Mouse (Mus musculus) naive thymus-derived CD4-positive, alpha-beta T cell, adult 2 months (primary cell): Measurements from ENCODE around the gene Spin1.
"Not testable (repeated sequence)": the region's sequence is repeated elsewhere in the genome, so short reads cannot be mapped to it uniquely, and the experiment has no call there.

ENCODE experiments used
- DNase-seq: peaks from one replicate; pipeline ENCODE4 v3.0.0-alpha.2; 2011; ENCODE audit warnings: low read depth

The Spin1 gene

DNA sequence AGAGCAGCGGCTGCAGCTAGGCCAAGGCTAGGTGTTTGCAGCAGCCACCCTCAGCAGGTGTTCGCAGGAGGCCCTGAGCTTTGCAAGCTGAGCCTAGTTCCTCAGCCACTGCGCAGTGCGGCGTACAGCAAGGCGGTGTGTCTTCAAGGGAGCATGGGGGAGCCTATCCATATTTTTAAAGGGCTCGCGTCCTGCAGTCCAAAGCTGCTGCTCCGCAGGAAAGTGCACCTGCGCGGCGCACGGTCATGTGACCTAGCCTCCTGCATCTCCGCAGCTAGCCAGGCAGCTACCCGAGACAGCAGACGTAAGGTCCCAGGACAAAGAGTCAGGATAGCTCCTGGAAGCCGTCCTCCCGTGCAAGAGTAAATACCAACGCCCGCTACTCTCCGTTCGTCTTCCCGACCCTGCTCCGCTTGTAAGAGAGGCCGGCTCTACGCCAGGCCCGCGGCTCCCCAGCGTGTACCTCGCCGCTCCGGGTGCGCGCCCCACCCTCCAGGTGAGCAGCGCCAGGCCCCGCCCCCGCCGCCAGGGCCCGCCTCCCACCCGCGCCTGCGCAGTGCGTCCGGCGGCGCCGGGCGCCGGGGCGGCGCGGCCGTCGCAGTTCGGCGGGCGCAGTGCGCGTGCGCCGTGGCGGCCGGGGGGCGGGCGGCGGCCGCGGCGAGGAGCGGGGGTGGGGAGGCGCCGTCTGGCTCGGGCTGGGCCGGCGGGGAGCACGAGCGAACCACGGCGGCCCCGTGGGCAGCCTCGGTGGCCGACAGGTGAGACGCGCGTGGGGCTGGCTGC, at the start of gene Spin1:
Gene Spin1, plus strand, starts transcription at position 648 of the 783 bp plus-strand sequence.
- peak; percentile 90 for DNase-seq

DNA sequence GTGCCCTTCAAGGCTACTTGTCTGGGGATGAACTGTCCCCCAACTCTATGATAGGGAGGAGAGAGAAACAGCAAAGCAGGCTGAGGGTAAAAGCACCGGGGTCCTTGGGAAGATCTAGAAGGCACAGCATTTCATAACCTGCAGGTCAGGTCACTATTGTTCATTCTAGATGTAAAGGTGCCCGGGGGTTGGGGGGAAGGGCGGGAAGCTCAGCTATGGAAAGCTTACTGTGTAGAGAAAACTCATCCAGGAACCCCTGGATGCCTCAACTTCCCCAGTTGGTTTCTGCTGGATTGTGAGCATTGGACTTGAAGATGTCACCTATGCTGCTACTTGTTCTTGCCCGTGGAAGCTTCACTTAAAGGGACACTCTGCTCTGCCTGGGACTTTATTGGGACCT, 49.7 kb upstream of the Spin1 start:
- no peak for DNase-seq

DNA sequence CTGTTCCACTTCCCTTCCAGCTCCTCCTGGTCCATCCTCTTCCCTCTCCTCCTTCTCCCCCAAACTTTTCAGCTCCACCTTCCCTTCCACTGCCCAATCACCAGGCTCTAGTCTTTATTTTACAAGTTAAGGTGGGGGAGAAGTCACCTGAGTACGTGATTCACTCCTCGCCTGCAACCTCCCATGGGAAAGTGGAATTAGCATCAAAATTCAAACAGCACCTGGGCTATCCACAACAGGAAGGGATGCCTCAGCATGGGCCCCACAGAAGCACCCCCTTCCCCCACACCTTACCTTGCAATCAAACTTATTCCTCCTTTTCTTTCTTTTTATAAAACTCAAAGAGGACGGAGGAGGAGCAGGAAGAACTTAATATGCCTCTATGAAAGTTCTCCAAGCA, 48.3 kb upstream of the Spin1 start:
- DNase-seq, result no peak

DNA sequence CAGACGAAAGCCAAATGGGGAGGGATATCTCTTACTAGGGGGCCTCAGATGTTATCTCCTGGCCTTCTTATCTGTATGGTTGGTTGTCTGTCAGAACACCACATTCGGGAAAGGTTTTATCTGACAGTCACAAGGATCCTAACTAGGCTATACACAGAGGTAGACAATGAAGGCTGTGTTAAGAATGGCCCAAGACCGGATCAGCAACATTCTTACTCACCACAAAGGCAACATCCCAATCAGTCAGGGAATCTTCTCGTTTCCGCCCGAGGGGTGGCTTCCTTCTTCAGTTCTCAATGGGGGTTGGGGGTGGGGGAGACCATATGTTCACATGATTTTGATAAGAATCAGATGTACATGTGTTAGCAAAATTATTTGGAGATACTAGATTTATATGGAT, 37.7 kb upstream of the Spin1 start:
- no peak for DNase-seq

DNA sequence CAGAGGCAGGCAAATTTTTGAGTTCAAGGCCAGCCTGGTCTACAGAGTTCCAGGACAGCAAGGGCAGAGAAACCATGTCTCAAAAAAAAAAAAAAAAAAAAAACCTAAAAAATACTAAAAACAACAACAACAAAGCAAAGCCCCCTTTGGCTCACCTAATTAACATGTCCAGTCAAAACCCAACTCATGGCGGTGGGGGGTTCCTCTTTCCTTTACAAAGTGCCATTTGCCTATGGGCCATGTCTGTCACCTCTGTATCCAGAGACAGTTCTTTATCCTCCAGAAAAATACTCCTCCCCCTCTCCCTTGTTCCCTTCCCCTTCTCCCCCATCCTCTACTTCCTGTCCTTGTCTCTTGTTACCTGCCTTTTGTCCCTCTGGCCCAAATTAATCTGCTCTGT, 37.0 kb upstream of the Spin1 start:
- DNase-seq, result no peak

DNA sequence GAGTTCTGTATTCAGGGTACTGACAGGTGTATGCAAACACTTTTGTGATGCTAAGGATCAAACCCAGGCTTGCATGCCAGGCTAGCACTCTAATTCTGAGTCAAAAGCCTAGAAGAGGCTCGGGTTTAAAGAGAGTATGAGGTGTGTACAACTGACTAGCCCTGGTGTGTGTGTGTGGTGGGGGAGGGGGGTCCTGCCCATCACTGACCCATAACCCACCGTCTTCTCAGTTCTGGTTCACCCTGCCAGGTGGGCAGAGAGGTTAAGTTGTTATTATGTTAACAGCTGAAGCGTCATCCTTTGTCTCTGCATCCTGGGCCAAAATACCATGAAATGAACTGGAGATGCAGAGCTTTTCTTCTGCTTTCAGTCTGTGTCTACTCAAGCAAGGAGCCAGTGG, 36.3 kb upstream of the Spin1 start:
- no peak for DNase-seq

DNA sequence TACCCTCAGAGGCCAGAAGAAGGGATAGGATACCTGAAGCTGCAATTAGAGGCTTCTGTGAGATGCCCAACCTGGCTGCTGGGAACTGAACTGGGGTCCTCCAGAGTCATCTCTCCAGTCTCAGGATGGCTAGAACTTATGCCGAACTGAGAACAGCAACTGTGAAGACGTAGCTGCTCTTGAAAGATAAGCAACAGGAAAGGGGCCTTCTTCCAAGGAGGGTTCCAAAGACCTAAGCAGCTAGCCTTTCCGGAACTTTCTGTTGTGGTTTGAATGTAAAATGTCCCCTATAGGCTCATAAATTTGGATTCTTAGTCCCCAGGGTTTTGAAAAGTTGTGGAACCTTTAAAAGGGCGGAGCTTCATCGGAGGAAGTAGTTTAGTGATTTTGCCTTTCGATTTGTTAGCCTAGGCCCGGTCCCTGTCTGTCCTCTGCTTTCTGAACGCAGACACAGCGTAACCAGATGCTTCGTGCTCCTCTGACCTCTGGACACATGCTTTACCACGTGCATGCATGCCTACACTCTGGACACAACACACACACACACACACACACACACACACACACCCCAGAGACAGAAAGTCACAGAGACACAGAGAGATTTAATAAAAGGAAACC, 29.5 kb upstream of the Spin1 start:
- DNase-seq, result peak; percentile 26

DNA sequence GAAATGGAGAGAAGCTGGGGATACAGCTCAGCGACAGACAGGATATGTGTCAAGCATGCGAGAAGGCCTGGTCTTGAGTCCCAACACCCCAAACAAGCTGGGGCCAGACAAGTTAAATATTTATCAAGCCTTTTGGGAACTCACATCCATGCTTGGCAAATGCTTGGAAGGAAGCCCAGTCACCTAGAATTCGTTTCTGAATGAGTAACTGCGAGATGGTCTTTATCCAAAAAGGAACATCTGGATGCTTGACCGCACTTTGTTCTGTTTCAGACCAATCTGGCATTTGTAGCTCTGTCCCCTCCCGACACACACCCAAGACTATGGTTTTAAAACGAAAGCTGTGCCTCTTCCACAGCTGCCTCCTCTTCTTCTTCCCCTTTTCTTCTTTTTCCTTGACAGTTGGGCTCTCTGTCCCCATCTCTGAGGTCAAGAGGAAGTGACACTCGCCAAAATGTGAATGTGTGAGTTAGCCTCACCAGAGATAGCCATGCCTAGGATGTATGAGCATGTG, 28.9 kb upstream of the Spin1 start:
- no peak for DNase-seq

DNA sequence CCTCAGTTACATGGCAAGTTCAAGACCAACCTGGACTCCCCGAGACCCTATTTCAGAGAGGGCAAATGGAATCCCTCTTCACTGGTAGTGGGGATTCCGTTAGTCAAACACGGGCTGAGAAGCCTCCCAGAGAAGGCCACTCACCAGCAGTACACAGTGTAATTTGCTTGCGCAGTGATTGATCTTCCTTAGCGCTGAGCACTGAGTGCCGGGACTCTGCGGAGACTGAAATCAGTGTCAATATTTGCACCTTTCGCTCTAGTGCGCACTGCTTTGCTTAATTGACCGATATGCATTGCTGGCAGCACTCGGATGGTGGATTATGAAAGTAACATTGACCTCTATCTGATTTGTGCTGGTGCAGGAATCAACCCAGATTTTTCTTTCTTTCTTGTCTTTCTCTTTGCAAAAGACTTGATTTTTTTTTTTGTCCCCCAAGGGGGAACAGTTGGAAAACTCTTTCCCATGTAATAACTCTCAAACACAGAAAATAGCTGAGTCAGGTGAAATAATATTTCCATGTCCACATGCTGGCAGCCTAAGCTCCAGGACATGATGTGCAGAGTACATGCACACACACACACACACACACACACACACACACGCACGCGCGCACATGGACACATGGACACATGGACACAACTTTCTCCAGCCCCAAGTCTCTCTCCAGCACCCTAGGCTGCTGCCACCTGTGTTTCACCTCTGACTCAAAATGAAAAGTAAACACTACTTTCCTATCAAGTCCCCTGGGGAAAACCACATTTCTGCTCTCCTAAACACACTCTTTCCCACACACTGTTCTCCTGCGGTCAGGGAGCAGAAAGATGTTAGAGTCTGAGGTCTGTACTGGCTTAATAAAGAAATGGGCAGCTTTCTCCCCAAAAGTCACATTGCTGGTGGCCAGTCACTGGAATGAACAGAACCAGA, 27.5 kb upstream of the Spin1 start:
- DNase-seq, result no peak

DNA sequence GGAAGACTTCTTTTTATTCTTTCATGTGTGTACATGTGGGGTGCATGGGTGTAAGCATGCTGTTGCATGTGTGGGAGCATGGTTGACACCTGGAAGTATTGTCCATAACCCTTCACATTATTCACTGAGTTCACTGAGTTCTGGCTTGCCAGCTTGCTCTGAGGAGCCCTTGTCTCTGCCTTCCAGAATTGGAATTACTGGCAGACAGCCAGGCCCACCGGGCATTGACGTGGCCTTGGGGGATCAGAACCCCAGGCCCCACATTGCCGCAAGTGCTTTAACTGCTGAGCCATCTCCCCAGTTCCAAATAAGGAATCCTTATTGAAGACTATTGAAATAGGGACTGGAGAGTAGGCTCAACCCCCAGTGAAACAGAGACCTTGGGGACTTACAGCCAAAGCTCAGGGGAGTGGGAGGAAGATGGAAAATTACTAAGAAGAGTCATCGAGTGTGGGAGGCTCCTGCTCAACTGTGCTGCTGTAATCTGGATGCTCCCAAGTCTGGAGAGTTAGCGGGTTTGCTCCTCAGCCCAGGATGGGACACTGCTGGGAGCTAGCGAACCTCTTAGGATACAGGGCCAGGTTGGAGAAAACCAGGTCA, 26.5 kb upstream of the Spin1 start:
- no peak for DNase-seq

DNA sequence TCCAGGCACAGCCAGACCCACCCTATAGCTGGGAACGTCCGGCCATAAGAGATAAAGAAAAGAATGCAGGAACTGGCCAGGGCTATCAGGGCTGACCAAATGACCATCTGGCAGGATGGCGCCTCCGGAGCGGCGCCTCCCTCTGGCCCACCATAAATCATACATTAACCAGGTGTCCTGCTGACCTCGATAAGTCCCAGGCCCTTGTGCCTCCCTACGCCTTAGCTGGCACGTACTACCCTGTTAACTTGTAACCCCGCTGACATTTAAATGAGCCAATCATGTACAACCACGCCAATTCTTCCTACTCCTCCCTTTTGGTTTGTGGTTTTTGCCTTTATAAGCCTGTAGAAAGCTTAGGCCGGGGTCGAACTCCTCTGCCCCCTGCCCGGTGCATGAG, 24.5 kb upstream of the Spin1 start:
- not testable (repeated sequence) for DNase-seq

DNA sequence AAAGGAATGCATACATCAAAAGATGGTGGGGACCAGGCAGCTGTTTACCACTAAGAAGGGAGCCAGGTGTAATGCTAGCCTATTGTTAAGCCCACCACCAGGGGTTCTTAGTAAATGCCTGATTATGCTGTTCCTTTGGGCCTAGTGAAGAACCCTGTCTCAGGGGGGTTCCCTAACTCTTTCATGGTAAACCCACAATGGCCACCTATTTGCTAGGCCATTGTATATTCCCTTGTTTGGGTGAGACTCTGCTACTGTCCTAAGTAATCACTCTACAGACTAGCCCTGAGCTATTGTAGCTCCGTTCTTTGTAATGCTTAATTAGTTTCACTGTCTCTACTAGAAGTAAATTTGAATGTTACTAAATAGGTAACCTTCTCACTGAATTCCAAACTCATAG, 22.1 kb upstream of the Spin1 start:
- not testable (repeated sequence) for DNase-seq

DNA sequence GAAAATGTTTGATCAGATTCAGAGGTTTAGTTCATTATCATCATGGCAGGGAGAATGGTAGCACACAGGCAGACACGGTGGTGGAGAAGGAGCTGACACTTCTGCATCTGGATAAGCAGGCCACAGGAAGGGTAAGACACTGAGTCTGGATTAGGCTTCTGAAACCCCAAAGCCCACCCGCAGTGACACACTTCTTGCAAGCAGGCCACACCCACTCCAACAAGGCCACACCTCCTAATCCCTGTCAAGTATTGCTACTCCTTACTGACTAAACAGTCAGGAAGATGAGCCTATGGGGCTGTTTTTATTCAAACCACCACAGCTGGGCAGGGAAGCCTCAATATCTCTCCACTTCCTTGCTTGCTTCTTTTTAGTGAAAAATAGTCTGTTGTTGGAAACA, 19.9 kb upstream of the Spin1 start:
- no peak for DNase-seq

DNA sequence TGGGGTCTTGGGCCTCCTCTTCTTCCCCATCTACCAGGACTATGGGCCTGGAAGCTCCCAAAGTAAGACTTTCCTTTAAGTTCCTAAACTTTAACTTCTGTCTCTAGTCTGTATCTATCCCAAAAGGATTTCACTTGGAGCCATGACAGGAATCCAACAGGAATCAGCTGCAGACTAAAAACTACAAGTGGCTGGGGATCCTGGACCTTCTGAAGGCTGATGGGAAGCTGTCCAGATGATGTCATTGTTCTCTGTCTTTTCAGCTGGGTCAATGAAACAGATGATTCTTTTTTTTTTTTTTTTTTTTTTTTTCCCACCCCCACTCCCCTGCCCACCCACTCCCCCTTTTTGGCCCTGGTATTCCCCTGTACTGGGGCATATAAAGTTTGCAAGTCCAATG, 16.4 kb upstream of the Spin1 start:
- DNase-seq, result no peak

DNA sequence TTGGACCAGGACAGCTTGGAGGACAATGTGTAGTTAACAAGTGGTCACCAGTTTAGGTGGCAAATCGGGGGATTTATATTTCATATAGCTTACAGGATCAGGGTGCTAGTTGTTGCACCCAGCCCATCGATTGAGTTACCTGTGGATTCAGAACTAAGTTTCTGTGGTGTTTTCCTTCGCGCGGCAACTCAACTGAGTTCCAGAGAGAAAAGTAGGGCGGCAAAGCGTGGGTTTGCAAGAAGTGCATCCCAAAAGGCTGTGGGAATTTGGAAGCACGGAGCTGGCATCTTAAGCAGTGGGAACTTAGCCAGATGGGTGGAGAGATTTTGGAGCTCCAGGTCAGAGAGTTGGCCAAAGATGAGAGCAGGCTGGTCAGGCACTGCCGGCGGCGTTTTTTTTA, 14.7 kb upstream of the Spin1 start:
- no peak for DNase-seq

DNA sequence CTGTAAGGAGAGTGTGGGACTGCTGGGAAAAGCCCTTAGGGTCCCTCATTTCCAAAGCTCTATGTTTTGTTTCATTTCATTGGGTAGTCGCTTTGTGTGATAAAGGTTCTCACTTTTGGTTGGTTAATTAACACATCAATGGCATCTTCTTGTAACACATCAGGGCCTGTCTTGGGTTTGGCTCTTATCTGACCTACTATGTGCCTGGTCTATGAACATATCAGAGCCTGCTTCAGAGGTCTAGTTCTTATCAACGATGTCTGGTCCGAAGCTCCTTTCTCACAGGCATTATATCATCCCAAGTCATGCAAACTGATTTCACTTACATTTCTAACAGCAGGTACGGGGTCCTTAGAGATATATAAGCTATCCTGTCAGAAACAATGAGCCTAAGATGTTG, 13.4 kb upstream of the Spin1 start:
- DNase-seq, result no peak

DNA sequence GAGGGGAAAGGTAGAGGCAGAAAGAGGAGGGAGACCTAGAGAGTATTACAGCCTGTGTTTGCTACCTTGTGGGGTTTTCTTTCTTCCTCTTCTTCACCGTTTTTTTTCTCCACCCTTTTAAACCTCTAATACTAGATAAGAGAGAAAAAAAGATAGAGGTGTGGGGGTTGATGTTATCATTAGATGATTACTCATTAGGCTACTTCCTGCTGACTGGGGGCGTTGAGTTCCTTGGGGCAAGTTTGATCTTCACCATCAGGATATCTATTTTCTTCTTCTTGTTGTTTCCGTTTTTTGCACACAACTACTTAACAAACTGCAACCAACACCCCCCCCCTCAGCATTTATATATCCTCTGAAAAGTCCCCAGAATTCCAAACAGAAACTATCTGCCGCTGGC, 12.5 kb upstream of the Spin1 start:
- no peak for DNase-seq

DNA sequence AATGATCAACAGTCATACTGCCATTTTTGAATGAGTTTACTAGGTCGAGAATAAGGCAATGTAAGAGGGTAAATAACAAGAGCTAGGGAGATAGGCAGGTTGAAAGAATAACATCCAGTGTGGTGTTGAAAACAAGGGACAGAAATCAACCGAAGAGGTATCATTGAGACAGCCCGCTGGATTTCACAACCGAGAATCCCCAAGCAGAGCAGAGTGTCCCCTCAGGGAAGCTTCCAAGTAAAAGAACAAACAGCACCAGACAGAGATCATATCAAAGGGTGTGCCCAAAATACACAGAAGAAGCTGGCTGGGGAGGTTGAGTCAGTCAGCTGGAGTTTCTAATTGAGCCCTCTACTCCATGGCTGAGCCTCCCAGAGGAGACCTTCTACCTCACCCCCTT, 11.6 kb upstream of the Spin1 start:
- DNase-seq, result no peak

DNA sequence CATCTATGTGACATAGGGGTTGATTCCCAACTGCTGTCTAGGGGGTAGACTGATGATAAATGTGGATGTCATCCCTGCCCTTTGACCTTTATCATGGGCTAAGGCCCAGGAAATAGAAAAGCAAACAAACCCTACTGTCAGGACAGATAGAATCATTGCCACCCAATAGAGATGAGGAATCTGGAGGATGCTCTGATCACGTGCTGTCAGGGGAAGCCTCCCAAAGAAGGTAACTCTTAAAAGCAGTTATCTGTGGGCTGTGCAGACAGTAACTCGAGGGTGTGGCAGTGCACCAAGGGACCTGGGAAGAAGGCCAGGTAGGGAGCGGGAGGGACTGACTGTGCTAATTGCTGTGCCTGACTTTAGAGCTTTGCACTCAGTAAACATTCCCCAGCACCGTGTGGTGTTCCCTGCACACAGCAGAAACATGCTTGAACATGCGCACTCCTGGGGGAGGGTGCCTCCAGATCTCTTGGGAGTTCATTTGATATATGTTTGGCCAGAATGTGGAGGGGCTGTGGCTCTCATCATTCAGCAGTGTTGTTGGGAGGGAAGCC, 10.5 kb upstream of the Spin1 start:
- no peak for DNase-seq

DNA sequence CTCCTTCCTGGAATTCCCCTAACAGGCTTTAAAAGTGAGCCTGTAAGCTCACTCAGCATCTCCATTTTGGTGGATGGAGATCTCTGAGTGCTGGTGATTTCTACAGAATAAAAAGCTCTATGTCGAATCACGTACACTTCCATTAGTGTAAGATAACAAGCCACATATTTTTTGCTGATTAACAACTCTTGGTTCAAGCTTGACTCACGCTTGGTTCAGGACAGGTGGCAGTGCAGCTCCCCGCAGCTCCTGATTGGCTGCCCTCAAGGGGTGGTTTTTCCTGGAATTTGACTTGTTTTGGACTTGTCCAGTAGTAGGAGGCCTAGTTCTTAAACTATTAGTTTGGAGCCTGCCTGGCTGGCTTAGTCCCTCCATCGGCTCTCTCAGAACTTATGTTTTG, 7.2 kb upstream of the Spin1 start:
- no peak for DNase-seq

DNA sequence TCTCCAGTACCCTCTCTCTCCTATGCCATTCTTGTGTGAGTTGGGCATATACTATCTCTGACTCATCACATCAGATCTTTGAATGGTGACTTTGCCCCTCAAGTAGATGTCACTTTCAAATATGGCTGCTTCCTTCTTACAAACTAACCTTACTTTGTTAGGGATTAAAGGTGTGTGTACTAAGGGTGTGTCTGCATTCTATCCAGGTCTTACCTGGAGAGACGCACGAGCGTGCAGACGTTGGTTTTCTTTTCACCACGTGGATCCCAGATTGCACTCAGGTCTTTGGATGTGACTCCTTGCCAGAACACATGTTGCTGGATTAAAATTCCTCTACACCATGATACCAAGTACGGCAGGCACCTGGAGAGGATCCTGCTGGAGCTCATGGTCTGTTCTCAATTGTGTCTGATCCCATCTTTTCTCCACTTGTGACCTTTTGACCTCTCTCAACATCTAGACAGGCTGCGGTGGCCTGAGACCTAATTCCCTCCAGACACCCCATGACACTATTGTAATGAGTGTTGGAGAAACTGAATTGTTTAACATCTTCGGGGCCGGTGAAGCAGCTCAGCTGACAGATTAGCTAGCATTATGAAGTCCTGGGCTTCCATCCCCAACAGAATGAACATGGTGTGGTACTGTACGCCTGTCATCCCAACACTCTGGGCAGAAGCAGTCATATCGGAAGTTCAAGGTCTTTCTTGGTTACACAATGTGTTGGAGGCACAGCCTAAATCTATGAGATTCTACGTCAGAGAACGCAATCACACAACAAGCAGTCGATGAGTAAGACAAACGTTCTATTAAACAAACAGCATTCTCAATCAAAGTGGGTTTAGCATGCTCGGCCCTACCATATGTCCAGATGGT, 6.1 kb upstream of the Spin1 start:
- no peak for DNase-seq
